Mouse (Mus musculus): ENCODE results near the gene Furin. TPM values are rescaled to one million over a fixed set of nuclear protein-coding genes. Genes with fewer than 3 reads are reported as not detected.

Gene Furin
- total and polyA plus RNA-seq, 3 experiments, result 13.7 to 32.3 TPM; not detected in 1

GRCm38 (mm10) chr7:80368635-80369421 lies 36.4 kb downstream of the Furin start:
- no peak overlapping the region for H3K9ac ChIP-seq (ENCODE audit: control insufficient read depth, low read depth, low read length, poor library complexity, severe bottlenecking)
- peaks cover 0 to 32% of the 10 kb centered on the region in 2 experiments; a peak in 2 of 4 replicates for H3K4me1 ChIP-seq (ENCODE audit: control insufficient read depth in 1 of 2, insufficient read depth in 2 of 2, low read length in 2 of 2)
- no peak overlapping the region for H3K4me3 ChIP-seq (ENCODE audit: control insufficient read depth in 1 of 2, insufficient read depth in 1 of 2, low read depth in 2 of 2, low read length in 2 of 2)
- H3K27me3 ChIP-seq (ENCODE audit: control insufficient read depth in 1 of 2, insufficient read depth in 2 of 2, low read length in 2 of 2), result no peaks in the 10 kb centered on the region
- H3K9me3 ChIP-seq (replicated peaks; ENCODE audit: insufficient read depth, low read length), result no peaks in the 10 kb centered on the region
- H3K36me3 ChIP-seq (ENCODE audit: control insufficient read depth in 1 of 2, insufficient read depth in 2 of 2, low read length in 2 of 2), result peaks cover 0 to 15% of the 10 kb centered on the region in 2 experiments; a peak in 2 of 4 replicates
- peak; percentile 36 for DNase-seq (ENCODE audit: low read depth, low spot score)
- peaks cover 3% of the 10 kb centered on the region; the same call in 1 of the 2 replicates for H3K79me2 ChIP-seq (ENCODE audit: control insufficient read depth, insufficient read depth, low read length, poor library complexity)
- no peak overlapping the region for H3K27ac ChIP-seq (ENCODE audit: control insufficient read depth, low read depth, low read length)
- TF ChIP-seq TCF12 (IDR thresholded peaks at IDR 0.05; ENCODE audit: low read depth, low read length), result no peak
- 0 out of 2 replicates have a peak, but pooled peaks have one; percentile 34 for TF ChIP-seq MYC (IDR thresholded peaks at IDR 0.05; ENCODE audit: low read depth, low read length)

- H3K27ac ChIP-seq (ENCODE audit: control insufficient read depth, low read depth, low read length), result no peak overlapping the region
- peaks cover 0 to 13% of the 10 kb centered on the region in 2 experiments; a peak in 2 of 4 replicates for H3K36me3 ChIP-seq (ENCODE audit: control insufficient read depth in 1 of 2, insufficient read depth in 2 of 2, low read length in 2 of 2)
- no peak overlapping the region for H3K9ac ChIP-seq (ENCODE audit: control insufficient read depth, low read depth, low read length, poor library complexity, severe bottlenecking)
- H3K4me3 ChIP-seq (ENCODE audit: control insufficient read depth in 1 of 2, insufficient read depth in 1 of 2, low read depth in 2 of 2, low read length in 2 of 2), result no peak overlapping the region
- H3K79me2 ChIP-seq (ENCODE audit: control insufficient read depth, insufficient read depth, low read length, poor library complexity), result peaks cover 3% of the 10 kb centered on the region; the same call in 1 of the 2 replicates
- H3K27me3 ChIP-seq (ENCODE audit: control insufficient read depth in 1 of 2, insufficient read depth in 2 of 2, low read length in 2 of 2), result no peaks in the 10 kb centered on the region
- no peaks in the 10 kb centered on the region for H3K9me3 ChIP-seq (replicated peaks; ENCODE audit: insufficient read depth, low read length)
- DNase-seq (ENCODE audit: low read depth, low spot score), result no peak
- H3K4me1 ChIP-seq (ENCODE audit: control insufficient read depth in 1 of 2, insufficient read depth in 2 of 2, low read length in 2 of 2), result peaks cover 0 to 26% of the 10 kb centered on the region in 2 experiments; a peak in 2 of 4 replicates
- TF ChIP-seq HCFC1 (IDR thresholded peaks at IDR 0.05; ENCODE audit: low read depth, low read length) (no peak), MYC (IDR thresholded peaks at IDR 0.05; ENCODE audit: low read depth, low read length) (no peak), MXI1 (IDR thresholded peaks at IDR 0.05; ENCODE audit: low read depth, low read length) (no peak), CHD2 (IDR thresholded peaks at IDR 0.05; ENCODE audit: low read length) (no peak), MAX (IDR thresholded peaks at IDR 0.05; ENCODE audit: low read length) (no peak), NELFE (IDR thresholded peaks at IDR 0.05; ENCODE audit: low read depth, low read length) (no peak), ZMIZ1 (IDR thresholded peaks at IDR 0.05; ENCODE audit: low read depth, low read length) (no peak), USF1 (IDR thresholded peaks at IDR 0.05; ENCODE audit: low read depth, low read length) (no peak), ELF1 (IDR thresholded peaks at IDR 0.05; ENCODE audit: low read depth, low read length) (no peak), CTCF (IDR thresholded peaks at IDR 0.05 in 2 of 3, conservative IDR thresholded peaks at IDR 0.05 in 1 of 3; ENCODE audit: control insufficient read depth in 1 of 3, insufficient read depth in 1 of 3, low read depth in 2 of 3, low read length in 3 of 3, poor library complexity in 1 of 3, severe bottlenecking in 1 of 3) (no peak), ZC3H11A (IDR thresholded peaks at IDR 0.05; ENCODE audit: low read depth, low read length) (no peak), GATA1 (IDR thresholded peaks at IDR 0.05; ENCODE audit: low read depth, low read length) (no peak), BHLHE40 (IDR thresholded peaks at IDR 0.05; ENCODE audit: borderline replicate concordance, low read depth, low read length) (no peak), TBP (IDR thresholded peaks at IDR 0.05; ENCODE audit: low read depth, low read length) (no peak), SIN3A (IDR thresholded peaks at IDR 0.05; ENCODE audit: low read length) (no peak), RAD21 (IDR thresholded peaks at IDR 0.05; ENCODE audit: low read depth, low read length) (no peak), TCF12 (IDR thresholded peaks at IDR 0.05; ENCODE audit: low read depth, low read length) (no peak), KAT2A (conservative IDR thresholded peaks at IDR 0.05; ENCODE audit: low read depth, low read length) (no peak)
Observed at GRCm38 (mm10) chr7:80368009-80368408, 37.2 kb downstream of the Furin start.

Data from MEL (cell line).